Mouse (Mus musculus) heart, adult 10 weeks (tissue): ENCODE results near the gene Ccnj. TPM values are rescaled to one million over a fixed set of nuclear protein-coding genes. Genes with fewer than 3 reads are reported as not detected.

Experiments used
- polyA plus RNA-seq: library from polyadenylated mRNA; stranded (reverse); fragments of 350-450 nt; fragmentation: Illumina TruSeq; extraction: RNeasy Lipid Tissue Mini Kit (QIAGEN cat#74804); gene quantifications from one replicate; pipeline ENCODE4 v1.2.3, GENCODE M21; 2014; ENCODE audit warnings: low read depth, low replicate concordance

Ccnj gene
- polyA plus RNA-seq, result 4.7 TPM

DNA sequence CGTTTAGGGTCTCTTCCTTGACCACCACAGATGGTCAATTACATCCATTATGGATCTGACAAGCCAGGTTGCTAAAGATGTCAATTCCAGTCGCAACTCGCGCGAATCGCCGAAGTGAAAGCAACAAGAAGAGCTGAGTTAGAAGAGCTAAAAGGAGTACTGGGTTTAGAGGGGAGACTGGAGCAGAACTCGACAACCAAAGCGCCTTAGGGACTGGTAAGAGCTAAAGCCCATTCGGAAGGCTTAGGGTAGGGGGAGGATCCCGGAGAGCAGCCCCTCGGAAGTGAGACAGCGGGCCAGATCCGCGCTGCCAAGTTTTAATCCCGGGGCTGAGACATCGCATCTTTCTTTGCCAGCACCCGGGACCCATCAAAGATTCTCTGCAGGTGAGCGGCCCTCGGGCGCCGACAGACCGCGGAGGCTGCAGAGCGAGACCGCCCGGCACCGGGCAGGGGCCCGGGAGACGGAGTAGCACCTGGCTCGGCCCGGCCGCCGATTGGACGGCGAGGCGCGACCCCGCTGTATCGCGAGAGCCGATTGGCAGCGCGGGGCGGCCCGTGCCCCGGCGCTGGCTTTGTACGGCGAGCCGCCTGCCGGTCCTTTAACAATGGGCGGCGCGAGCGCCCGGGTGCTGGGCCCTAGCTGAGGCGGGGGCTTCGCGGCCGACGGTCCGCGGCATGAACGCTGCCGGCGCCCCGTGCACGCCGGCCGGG, at the start of gene Ccnj:
TSS of gene Ccnj (plus strand) at position 577 of the 713 bp plus-strand sequence.

DNA sequence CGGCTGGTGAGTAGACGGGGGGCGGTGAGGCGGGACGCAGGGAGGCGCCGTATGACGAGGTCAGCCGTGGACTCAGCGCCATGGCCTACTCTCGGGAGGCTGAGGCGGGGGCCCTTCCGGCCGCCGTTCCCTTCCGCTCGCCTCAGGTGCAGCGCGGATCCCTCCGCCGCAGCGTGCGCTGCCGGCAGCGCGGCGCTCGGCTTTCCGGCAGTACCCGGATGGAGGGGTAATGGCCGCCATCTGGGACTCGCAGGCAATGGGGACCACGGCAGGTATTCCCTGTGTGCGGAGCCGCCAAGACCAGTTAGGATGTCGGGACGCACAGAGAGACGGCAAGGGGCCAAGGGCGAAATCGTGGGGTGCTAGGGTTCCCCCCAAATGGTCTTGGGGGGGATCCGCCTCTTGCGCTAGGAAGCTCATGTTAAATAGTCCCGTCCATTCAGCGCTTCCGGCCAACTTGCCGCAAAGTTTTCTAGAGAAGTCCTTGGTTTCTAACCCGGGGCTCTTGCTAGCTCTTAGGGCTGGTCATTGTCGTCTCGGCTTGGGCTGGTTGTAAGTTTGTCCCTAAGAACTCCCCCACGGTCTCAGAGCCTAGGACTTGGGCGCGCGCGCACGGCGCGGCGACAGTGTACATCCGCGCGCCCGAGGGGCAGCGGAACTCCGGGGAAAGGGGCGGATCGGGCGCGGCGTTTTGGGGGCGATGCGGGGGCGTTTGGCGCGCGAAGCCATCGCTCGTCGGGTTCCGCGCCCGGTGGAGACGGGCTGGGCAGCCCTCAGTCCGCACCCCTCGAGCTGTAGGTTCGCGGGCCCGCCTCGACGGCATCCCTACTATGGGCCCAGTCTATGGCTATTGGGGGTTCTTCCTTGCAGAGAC, 63.7 kb downstream of the Ccnj start, which contains the start of gene Zfp518a:
TSS of gene Zfp518a (plus strand) at position 187 of the 874 bp plus-strand sequence.

Other genes starting within 250 kb of the Ccnj start
- gene Aldh18a1, start 242.8 kb upstream of the Ccnj start, polyA plus RNA-seq, result 5.4 TPM
- 7.0 TPM for gene Tctn3, start 219.0 kb upstream of the Ccnj start, polyA plus RNA-seq
- gene Entpd1, start 218.9 kb upstream of the Ccnj start, polyA plus RNA-seq, result 11.9 TPM
- not detected for gene Cc2d2b, start 82.5 kb upstream of the Ccnj start, polyA plus RNA-seq
- 6.4 TPM for gene Zfp518a, start 63.4 kb downstream of the Ccnj start, polyA plus RNA-seq
- 1.6 TPM for gene Blnk, start 163.3 kb downstream of the Ccnj start, polyA plus RNA-seq
- not detected for gene Dntt, start 198.0 kb downstream of the Ccnj start, polyA plus RNA-seq
- not detected for gene Opalin, start 245.8 kb downstream of the Ccnj start, polyA plus RNA-seq